Mouse (Mus musculus): ENCODE data around the gene Fam118b. TPM values are rescaled to one million over a fixed set of nuclear protein-coding genes. Genes with fewer than 3 reads are reported as not detected.

The Fam118b gene
- total RNA-seq, 1 experiment from 2014 or later = 20.9 TPM

DNA sequence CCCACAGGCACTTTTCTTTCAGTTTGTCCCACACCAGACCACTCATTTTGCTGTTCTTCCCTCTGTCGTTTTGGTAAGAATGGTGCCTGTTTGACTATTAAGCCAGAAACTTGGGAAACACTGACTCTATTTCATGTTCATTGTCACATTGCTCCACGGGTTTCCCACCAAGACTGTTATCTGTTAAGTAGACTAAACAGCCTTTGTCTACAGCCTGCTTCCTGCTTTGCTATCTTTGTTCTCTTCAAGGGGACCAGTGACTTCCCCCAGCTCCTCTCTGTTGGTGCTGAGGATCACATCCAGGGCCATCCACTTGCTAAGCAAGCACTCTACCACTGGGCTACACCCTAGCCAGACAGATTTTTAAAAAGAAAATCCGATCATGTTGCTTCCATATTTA is 64.1 kb downstream of the Fam118b start:
- no peak for ATAC-seq (ENCODE audit: extremely low read depth, insufficient number of reproducible peaks, low FRiP score, poor library complexity, severe bottlenecking)

DNA sequence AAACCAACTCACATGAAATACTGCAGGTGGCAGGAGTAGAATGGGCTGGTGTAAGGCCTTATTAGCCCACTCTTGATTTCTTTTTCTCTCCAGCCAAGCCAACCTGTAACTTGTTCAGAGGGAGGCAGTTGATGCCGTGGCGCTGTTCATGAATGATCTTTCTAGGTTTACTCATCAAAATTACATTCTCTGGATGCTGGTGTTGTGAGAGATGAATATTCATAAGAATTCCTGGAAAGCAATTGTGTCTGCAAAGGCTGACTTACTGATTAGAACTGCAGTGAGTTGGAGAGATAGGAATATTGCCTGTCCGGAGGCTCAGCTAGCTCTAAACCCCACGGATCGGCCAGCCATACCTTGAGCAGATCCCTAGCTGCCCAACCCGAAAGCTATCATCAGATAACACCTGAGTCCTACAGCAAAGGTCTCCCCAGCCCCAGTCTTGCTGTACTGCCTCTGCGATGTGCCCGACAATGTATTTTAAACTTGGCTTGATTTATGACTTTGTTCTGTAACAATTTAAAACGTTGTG is 67.0 kb downstream of the Fam118b start:
- no peak for ATAC-seq (ENCODE audit: extremely low read depth, insufficient number of reproducible peaks, low FRiP score, poor library complexity, severe bottlenecking)

DNA sequence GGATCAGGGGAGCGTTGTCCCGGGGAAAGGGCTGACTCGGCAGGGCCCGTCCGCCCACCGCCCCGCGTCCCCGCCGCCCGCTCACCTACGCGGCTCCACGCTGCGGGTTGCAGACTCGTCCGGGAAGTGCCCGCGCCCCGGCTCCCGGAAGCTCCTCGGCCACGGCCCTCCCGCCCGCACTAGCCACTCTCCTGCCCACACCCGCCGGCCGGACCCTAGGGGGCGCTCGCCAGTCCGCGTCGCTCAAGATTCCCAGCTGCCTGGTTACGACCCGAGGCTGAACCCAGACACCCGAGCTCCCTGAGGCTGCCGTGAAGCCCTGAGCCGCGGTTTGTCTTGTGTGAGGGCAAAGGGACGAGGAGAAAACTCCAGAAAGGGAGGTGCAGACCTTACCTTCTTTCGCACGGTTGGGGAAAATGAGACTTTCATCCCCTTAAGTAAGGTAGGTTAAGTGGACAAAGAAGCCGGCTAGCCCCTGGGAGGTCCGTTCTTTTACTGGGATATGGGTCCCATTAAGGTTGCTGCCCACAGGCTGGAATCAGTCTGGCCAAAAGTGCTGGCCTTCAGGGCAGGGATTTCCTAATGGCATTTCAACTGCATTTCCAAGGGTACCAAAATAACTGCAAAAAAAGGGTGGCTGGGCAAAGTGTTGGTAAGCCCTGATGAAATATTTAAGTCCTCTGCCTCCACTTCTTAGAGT is 67.7 kb downstream of the Fam118b start, which contains the start of the genes Srpr and Tirap:
Gene Srpr, plus strand, starts transcription at position 404 of the 700 bp plus-strand sequence.
Gene Tirap, minus strand, starts transcription at position 520 of the 700 bp plus-strand sequence.
- ATAC-seq (ENCODE audit: extremely low read depth, insufficient number of reproducible peaks, low FRiP score, poor library complexity, severe bottlenecking) = peak; percentile 92

DNA sequence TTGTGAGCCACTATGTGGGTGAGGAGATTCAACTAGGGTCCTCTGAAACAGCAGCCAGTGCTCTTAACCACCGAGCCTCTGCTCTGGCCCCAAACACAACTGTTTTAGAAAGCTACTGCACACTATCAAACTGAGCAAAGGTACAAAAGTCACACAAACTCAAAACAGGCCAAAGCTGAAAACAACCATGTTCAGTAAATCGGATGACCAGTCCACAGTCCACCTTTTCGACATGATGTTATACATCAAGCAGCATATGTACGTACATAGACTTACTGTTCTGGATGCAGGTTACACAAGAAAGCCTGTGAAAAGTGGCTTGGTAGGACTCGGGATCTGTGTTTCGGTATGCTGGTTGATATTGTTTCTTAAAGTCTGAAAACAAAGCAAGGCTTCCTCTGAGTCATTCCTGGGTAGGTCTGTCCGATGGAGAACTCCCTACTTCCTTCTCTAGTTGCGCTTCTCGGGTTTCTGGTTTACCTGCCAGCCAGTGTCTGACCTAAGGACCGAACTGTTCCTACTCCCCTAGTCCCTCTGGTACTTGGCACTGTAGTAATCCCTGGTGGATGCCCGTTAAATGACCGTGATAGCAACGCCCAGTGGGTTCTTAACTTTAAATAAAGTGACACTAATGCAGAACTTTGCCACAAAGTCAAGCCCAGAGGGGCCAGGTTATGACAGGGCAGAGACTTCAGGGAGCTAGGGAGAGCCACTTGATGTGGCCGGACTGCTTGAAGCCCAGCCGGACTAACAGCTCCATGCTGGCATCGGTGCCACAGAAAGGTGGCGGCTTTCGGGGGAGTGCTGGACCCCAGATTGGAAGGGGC is 68.4 kb downstream of the Fam118b start:
- peak; percentile 28; the same call in 1 of the 2 replicates for ATAC-seq (ENCODE audit: extremely low read depth, insufficient number of reproducible peaks, low FRiP score, poor library complexity, severe bottlenecking)

DNA sequence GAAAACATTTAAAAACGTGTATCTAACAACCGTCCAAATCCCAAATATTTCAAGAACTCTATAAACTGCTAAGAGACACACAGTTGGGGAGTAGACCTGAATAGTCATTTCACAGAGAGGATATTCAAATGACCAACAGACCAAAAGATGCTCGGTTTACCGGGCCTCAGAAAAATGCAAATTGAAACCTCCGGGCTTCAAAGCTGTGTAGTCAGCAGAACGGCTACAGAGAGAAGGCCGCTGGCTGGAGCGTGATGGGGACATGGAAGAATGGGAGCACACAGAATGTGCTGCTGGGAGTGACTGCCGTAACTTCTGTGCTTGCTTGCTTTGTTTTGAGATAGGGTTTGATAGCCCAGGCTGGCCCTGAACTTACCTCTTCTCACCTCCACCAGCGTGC is 69.3 kb downstream of the Fam118b start:
- ATAC-seq (ENCODE audit: extremely low read depth, insufficient number of reproducible peaks, low FRiP score, poor library complexity, severe bottlenecking) = no peak

DNA sequence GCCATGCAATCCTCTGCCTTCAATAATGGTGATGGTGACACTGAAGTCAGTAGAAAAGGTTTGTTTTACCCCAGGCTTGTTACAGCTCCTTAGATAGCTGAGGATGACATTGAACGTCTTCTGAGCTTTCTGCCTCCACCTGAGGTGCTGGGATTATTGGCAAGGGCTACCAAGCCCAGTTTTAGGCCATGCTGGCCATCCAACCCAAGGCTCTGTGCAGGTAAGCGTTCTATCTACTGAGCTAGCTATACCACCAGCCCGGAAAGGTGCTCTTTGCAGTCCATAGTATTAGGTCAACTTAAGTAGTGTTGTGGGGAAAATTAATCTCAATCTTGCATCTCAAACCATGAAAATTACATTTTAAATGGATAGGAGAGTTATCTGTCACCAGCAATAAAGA is 70.0 kb downstream of the Fam118b start:
- ATAC-seq (ENCODE audit: extremely low read depth, insufficient number of reproducible peaks, low FRiP score, poor library complexity, severe bottlenecking) = no peak

DNA sequence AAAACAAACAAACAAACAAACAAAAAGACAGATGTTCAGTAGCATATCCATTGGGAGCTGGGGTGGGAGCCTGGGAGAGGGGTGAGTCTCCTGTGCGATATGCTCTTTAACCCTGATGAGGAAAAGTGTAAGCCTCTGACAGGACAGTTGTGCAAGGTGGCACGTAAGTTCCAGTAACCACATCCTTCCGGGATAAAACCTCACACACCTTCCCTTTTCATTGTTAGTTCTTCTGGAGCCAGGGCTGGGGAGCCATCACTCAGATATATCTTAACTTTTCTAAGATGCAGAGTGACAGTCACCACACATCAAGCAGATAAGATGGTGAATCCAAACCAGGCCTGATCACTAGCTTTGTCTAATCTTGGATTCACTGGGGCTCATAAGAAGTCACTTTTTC is 73.6 kb downstream of the Fam118b start:
- ATAC-seq (ENCODE audit: extremely low read depth, insufficient number of reproducible peaks, low FRiP score, poor library complexity, severe bottlenecking) = peak; percentile 44

DNA sequence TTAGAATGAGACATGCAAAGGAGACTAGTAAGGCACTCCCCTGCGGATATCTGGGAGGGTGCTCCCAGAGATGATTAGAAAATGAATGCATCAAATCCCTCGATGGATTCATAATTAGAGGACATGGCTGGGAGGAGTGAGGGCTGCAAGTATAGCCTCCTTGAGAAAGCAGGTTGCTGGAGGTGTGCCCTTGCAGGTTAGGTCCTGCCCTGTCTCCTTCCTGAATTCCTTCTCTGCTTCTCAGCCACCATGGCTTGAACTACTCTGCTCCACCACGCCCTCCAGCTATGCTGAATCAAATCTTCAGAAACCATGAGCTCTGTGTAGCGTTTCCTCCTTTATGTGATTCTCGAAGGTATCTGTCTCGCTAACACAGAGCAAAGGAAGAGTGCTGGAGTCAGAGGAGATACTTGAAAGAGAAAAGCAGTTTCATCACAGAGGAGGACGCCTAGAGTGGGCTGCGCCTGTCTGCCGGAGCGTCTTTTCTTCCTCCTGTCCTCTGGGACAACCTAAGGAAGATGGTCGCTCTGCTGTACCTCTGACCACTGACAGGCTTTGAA is 74.5 kb downstream of the Fam118b start:
- no peak for ATAC-seq (ENCODE audit: extremely low read depth, insufficient number of reproducible peaks, low FRiP score, poor library complexity, severe bottlenecking)

DNA sequence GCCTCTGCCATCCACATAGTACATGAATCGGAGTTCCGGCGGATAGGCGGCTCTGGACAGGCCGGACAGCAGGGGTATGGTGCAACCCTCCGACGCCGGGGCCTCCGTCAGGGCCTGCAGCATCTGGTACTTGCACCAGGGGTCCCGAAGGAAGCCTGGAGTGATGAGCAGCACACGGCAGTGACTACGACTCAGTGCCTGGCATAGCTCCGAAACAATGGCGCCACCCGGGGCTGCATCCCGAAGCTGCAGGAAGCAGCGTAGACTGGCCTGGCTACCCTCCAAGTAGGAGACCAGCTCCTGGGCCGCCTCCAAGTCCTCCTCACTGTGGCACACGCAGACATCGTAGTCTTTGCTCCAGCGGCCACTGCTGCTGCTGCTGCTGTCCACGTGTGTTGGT is 78.9 kb downstream of the Fam118b start:
- no peak for ATAC-seq (ENCODE audit: extremely low read depth, insufficient number of reproducible peaks, low FRiP score, poor library complexity, severe bottlenecking)

DNA sequence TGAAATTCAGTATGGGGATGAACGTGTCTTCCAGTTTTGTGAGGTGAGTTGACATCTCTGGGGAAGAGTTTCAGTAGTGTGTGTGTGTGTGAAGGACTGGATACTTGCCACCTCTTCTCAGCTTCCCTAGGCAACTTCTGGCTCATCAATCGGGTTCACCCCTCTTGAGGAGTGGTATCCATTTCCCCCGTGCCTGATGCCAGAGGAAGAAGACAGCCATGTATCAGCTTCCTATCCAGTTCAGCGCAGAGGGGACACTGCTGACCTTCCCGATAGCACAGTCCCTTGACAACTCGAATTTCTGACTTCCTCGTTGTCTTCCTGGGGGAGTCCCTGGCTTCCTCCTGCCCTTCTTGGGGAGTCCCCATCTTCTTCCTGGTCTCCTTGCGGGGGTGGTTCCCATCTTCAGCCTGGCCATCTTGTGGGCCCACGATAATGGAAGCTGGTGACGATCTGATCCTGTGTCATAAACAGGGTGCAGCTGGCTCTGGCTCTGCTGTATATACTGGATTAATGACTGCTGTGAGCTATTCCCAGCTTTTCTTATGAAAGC is 80.2 kb downstream of the Fam118b start:
- no peak for ATAC-seq (ENCODE audit: extremely low read depth, insufficient number of reproducible peaks, low FRiP score, poor library complexity, severe bottlenecking)

DNA sequence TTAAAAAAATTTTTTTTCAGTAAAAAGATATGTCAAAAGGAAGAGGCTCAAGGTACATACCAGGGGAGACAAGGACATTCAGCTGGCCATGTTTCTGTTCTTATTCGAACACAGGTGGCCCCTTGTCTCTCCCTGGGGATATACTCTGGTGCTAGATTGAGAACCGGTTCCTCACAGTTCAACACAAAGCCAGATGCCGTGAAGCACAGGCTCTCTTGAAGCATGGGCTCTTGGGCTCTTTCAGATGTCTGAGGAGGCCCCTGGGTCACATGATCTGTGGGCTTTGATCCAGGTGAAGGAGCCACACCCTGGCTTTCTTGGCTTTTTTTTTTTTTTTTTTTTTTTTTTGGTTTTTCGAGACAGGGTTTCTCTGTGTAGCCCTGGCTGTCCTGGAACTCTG is 81.2 kb downstream of the Fam118b start:
- no peak for ATAC-seq (ENCODE audit: extremely low read depth, insufficient number of reproducible peaks, low FRiP score, poor library complexity, severe bottlenecking)

DNA sequence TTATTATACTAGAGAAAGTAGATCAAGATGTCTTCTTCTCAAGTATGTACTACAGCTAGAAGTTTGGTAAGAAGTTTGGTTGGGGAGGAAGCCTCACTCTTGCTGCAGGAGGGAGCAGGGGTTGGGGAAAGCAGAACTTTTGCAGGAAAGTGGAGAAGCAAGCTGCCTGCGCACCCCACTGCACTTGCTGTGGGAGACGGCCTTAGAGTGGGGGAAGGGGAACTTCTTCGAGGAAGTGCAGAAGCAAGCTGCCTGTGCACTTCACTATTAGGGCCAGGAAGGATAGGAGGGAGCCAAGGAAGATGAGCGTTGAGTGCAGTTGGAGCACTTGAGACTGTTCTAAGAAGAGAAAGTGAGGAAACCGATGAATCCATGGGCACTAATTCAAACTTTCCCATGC is 84.2 kb downstream of the Fam118b start:
- ATAC-seq (ENCODE audit: extremely low read depth, insufficient number of reproducible peaks, low FRiP score, poor library complexity, severe bottlenecking) = no peak

DNA sequence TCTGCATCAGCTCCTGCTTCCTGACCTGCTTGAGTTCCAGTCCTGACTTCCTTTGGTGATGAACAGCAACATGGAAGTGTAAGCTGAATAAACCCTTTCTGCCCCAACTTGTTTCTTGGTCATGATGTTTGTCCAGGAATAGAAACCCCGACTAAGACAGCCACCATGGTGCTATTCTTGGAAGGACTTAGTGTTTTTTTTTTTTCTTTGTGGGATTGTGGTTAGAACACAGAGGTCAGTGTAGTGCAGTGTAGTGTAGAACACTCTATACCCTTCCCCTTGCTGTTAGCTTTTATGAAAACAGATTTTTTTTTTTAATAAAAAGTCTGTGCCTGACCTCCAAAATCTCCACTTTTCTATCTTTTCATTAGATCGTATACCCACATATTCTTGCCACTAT is 84.8 kb downstream of the Fam118b start:
- no peak for ATAC-seq (ENCODE audit: extremely low read depth, insufficient number of reproducible peaks, low FRiP score, poor library complexity, severe bottlenecking)

DNA sequence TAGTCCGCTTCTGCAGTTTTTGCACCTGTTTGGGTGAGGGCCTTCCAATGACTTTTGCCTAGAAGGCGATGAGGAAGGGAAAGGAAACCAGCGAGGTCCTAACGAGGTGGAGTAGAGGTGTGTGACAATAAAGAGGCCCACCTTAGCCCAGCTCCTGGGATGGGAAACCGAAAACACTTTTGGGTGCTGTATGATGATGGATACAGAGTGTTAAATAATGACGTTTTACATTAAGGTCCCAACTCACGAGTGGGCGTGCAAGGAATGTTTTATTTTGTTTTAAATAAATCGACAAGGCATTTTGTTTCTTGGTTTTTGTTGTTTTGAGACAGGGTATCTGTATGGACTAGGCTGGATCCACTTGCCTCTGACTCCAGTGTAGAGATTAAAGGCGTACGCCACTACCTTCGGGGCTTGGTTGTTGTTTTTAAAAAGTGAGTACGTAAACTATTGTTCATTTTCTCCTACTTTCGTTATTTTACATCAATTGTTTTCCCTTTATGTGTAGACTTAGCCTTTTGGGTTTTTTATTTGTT is 91.4 kb downstream of the Fam118b start:
- ATAC-seq (ENCODE audit: extremely low read depth, insufficient number of reproducible peaks, low FRiP score, poor library complexity, severe bottlenecking) = no peak

DNA sequence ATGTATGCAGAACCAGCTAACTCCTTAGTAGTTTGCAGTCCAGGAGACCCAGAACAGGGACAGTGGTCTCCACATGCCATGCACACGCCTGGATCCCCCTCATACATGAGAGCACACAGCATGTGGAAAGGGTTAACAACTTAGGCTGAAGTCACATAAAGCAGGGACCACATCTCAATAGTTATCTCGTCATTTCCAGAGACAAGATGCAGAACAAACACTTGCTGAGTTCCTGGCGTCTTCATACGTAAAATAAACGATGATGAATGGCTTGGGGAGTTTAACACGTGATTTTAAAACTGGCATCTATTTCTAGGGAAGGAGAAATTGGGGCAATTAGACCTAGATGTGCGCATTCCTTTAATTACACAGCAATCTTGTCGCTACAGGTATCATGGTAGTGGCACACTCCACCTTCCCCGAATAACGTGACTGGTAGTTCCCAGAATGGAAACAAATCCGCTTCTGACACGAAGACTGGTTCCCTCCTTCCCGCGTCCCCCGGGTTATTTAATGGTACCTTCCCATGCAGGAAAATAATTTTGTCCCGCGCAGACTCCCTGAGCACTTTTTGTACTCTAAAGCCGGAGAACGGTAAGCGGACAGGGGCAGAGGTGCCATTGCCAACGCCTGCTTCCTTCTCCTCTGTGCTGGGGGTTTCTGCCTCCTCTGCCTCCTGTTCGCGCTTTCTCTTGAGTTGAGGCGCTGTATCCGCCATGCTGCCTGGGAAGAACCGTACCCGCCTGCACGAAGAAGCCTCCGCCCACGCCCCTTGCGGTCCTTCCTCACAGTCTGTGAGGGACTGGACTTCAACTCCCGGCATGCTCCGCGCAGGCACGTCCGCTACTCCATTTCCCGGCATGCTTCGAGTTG is 92.1 kb downstream of the Fam118b start, which contains the start of gene Dcps:
Gene Dcps, minus strand, starts transcription at position 811 of the 873 bp plus-strand sequence.
- ATAC-seq (ENCODE audit: extremely low read depth, insufficient number of reproducible peaks, low FRiP score, poor library complexity, severe bottlenecking) = peak; percentile 100

DNA sequence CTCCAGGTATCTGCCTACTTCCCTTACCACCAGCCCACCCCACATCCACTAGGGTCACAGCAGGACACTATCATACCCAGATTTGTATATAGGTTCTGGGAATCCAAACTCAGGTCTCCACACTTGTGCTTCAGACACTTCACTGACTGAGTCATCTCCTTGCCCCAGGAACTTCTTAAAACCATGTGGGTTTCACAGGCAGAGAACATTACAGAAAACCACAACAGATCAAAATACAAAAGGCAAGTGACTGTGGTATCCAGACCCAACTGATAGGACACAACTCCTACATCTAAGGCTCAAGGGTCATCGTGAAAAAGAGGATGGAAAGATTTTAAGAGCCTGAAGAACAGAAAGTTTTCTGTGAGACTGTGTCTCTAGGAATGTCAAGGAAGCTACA is 94.3 kb downstream of the Fam118b start:
- no peak for ATAC-seq (ENCODE audit: extremely low read depth, insufficient number of reproducible peaks, low FRiP score, poor library complexity, severe bottlenecking)

DNA sequence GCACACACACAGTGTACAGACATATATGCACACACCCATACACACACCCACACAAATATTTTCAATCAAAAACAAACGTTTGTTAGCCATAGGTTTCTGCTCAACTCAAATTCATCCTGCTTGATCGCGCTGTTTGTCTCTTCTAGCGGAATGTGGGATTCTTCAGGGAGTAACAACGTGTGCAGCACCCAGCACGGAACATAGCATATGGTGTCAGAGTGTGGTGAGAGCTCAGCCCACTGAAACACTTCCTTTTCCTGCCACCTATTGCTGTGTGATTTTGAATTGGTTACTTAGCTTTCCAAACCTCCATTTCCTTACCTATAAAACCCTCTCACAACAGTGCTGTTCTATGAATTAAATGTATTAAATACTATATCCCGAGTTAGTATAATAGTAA is 97.5 kb downstream of the Fam118b start:
- ATAC-seq (ENCODE audit: extremely low read depth, insufficient number of reproducible peaks, low FRiP score, poor library complexity, severe bottlenecking) = no peak
